Mouse (Mus musculus) c-Kit-positive CD71-negative TER-119-negative erythroid progenitor cells, embryonic 14.5 days (primary cell): ENCODE data around the gene Med10.

Experiments
- DNase-seq: peaks from one replicate; pipeline ENCODE4 v3.0.0-alpha.2; 2013; ENCODE audit warnings: low read depth

Gene Med10

GRCm38 (mm10) chr13:69802095-69802494 is at the start of gene Med10:
Med10 (plus strand) TSS chr13:69802395.
- DNase-seq: no peak

GRCm38 (mm10) chr13:69752875-69753274 is 49.3 kb upstream of the Med10 start:
- DNase-seq: no peak

DNA sequence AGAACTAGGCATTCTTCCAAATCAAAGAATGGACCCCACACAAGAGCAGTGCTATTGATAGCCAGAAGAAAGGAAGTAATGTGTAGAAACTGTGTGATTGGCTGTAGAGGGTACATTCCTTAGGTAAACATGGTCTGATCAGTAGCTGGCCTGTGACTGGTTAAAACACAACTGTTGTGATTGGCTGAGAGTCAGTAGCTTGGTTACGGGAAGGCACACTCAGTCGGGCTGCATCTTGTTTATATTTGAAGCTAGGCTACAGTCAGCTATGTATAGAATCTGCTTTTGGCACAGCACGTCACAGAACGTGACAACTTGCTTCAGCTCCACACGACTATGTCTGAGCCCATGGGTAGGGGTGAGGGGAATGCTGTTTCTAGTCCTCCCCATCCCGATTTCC is 43.2 kb upstream of the Med10 start:
- DNase-seq: no peak

DNA sequence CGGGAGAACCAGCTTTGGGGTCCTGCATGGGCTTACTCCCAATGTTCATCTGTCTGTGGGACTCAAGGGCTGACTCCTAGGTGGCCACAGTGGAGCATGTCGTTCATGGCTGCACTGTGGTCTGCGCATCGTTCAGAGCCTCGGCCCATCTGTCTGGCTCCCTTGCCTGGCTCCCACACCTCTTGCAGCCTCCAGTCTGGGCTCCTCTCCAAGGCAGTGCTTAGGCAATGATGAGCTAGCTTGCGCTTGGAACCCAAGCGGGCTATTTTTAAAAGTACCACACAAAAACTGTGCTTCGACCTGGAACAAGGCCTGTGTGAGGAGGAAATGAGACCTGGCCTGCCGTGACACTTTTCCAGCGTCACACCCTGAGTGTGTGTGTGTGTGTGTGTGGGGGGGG is 40.8 kb upstream of the Med10 start:
- DNase-seq: no peak

DNA sequence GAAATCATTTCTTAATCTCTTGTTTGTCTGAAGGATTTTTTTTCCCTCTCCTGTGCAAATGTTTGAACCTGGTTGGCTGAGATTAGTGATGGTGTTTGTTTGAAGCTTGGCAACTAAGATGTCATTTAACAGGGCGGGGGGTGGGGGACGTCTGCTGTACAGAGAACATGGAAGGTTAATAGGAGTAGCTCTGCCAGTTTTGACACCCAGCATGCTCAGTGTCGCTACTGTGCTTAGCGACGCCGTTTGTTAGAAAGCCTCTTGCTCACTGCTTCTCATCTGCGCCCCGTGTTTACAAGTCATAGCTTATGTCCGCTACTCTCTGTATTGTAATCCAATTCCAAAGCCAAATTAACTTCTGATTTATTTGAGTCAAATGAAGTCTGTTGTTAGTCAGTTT is 37.5 kb upstream of the Med10 start:
- no peak for DNase-seq

DNA sequence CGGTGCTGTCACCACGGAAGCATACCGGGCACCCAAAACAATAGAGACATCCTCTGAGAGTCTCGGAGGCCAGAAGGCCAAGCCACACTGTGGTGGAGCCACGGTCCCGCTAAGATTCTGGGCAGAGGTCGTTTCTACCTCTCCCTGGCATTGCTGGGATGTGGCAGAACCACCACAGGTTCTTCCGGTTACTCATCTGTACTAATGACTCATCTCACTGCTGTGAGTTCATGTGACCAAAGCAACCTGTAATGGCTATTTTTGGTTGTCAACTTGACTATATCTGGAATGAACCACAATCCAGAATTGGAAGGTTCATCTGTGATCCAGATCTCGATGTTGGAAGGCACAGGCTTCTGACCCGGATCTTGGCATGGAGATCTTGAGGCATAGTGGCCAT is 34.0 kb upstream of the Med10 start:
- no peak for DNase-seq

DNA sequence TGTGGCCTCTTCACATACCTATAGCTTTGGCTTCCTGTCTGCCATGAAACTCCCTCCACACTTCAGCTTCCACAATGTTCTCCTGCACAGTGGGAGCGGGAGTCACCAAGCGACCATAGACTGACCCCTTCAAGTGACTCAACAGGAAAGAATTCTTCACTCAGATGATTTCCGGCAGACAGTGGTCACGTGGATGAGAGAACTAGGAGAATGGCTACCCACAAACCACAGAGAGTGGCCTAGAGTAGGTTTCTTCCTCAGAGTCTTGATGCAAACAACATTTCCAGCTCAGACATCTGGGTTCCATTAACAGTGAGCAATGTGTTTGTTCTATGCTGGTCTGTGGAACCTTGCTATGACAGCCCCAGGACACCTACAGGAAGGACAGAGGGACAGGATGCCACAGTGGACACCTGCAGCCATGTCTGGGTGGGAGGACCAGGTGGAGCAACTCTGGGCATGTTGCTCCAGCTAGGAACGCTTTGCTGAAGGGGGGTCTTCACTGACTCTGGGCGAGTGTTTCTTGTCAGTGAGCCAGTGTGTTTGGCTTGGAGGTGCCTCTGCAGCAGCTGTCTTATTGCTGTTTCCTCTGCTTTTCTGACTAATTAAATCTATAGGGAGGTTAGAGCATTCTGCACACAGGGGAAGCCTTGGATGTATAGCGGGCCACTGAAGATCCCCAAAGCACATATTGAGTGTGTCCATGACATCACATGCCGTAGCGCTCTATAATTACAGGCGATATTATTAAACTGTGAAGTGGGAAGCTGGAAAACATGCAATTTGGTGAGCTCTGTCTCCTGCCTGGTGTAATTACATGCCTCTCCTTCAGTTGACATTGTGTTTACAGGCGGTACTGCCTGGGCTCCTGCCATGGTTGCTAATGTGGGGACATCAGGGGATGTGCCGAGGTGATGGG is 31.4 kb upstream of the Med10 start:
- DNase-seq: no peak

GRCm38 (mm10) chr13:69772358-69772757 is 29.8 kb upstream of the Med10 start:
- DNase-seq: no peak

DNA sequence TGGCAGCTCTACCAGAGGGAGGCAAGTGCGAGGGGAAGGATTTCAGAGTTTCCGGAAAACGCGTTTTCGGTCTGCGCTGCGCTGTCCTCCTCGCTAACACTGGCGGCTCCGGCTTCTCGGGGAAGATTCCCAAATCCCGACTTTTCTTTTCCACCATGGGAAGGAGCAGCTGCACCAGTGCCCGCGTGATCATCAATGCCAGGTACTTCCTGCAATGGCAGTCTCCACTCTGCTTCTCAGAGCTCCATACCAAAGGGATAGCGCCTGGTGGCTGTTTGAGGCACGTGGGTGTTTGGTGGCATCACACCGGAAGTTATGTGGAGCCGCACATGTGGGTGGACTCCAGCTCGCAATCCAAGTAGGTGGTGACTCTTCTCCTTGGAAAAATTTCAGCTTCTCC is 24.0 kb upstream of the Med10 start:
- DNase-seq: no peak

DNA sequence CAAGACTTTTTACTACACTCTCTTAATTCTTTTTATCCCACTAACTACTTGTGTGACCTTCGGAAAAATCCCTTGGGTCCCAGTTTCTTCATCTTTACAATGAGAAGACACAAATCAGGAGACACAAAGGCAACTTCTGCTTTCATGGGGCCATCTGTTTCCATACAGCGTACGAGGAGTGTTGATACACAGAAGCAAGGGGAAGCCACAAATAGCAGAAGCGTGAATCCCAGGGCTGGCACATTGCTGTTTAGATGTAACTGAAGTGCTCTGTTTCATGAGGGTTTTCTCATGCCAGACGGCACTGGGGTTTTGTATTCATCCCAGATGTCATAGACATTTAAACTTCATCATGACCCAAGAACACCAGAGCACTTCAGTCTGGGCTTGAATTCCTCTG is 13.5 kb upstream of the Med10 start:
- no peak for DNase-seq

DNA sequence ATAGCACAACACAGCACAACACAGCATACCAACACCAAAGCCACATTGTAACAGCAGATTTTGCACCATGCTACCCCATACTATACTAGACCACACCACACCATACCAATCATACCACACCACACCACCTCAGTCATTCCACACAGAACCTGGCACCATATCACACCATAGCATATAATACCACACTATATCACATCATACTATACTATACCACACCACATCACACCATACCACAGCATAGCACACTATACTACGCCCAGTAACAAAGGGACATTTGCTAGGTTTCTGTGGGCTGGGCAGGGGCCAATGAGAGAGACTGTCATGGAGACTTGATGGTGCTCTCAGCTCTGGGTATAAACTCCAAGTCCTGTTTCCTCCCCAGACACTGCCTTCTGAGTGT is 10.4 kb upstream of the Med10 start:
- DNase-seq: no peak

GRCm38 (mm10) chr13:69792541-69793009 is 9.6 kb upstream of the Med10 start:
- DNase-seq: no peak

- no peak for DNase-seq
Observed at GRCm38 (mm10) chr13:69794808-69795207, 7.4 kb upstream of the Med10 start.

DNA sequence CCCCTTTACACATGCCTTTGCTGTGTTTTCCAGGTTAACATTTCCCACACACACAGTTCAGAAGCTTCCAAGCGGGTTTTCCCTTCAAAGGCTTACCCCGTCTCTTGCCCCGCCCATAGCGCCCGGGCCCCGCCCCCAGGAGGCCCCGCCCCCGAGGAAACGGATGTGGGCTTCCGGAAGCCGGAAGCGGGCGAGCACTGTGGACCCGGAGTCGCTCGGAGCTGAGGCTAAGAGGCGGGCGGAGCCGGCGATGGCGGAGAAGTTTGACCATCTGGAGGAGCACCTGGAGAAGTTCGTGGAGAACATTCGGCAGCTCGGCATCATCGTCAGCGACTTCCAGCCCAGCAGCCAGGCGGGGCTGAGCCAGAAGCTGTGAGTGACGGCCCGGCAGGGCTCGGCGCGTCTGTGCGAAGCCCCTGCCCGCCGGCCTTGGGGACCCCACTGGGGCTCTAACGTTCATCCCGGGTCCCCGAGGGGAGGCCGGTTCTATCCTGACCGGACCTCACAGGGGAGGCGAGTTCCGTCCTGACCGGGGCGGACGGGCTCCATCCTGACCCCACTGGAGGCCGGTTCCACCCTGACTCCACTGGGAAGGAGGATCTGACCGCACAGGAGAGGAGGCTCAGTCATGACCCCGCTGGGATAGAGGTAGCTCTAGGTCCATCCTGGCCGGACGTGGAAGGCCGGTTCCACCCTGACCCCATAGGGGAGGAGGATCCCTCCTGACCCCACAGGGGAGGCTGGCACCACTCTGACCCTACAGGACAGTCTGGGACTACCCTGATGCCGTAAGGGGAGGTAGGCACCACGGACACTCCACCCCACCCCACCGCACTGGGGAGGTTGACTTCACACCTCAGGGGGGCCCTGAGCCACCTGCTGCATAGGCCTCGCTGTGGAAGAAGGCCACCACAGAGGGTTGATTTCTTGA is 7.8 kb downstream of the Med10 start:
- peak; percentile 61 for DNase-seq

- DNase-seq: no peak
Observed at GRCm38 (mm10) chr13:69810936-69811680, 8.9 kb downstream of the Med10 start.

DNA sequence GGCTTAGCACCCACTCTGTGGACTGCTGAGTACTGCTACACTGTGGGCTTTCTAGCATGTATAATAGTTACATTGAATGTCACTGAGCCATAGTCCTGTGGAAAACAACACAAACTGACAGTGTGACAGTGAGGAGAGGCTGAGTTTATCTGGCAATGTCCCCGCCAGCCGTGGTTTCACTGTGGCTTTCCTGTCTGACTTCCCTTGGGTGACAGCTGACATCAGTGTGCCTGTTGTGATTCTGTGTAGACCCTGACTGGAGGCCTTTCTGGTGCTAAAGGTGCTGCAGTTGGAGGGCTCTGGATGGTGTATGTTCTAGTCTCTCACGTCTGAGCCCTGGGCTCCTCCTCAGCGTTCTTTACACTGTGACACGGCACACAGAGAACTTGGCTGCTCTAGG is 11.7 kb downstream of the Med10 start:
- peak; percentile 14 for DNase-seq

DNA sequence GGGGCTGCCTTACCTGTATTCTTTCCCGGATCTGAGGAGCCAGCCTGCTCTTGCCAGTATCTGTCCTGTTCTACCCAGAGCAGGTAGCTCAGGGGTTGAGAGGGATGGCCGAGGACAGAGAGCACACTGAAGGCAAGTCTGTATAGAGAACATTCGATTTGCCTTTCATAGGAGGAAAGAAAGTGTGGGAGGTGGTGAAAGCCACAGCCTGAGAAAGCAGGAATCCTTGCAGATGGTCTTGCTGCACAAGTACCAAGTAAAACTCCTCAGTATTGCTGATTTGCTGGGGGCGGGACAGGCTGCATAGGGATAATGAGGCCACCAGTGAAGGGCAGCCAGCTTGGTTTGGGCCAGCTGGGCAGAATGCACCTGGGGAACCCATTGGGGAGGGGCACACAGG is 16.1 kb downstream of the Med10 start:
- no peak for DNase-seq

- no peak for DNase-seq
Observed at GRCm38 (mm10) chr13:69821169-69821822, 19.1 kb downstream of the Med10 start.

- no peak for DNase-seq
Observed at GRCm38 (mm10) chr13:69823920-69824637, 21.9 kb downstream of the Med10 start.

DNA sequence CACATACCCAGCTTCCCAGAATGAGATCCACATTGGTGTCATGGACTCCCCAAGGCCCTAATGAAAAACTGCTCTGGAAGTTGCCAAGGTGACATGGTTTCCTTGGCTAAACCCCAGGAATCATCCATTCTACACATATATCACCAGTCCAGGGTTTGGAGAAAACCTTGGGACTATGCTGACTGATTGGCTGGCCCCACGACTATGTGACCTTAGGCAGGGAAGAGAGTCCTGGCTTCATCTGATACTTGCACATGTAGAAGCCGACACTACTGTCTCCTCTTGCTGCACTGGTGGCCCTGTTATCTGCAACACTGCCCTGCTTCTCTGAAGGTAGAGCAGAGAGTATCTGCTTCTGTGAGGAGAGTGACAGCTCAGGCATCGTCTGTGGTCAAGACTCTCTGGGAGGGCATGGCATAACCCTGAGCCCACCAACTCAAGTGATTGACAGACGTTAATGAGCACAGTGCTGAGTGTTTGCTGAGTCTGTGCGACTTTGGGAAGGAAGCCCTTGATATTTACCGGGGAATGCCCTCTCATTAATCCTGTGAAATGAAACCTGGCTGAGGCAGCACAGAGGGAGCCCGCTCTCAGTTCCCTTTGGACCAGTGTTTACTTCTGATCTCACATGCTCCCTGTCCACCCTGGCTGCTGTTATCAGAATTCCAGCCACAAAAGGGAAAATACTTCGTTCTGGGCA is 23.4 kb downstream of the Med10 start:
- no peak for DNase-seq
